Mouse (Mus musculus) brown adipose tissue, adult 24 weeks (tissue): Measurements from ENCODE around the gene Tex45. TPM values are rescaled to one million over a fixed set of nuclear protein-coding genes. Genes with fewer than 3 reads are reported as not detected.

ENCODE experiments used
- polyA plus RNA-seq: library from polyadenylated mRNA; stranded (reverse); fragments of >200 nt; gene quantifications from 2 replicates; pipeline ENCODE4 v1.2.4, GENCODE M21; 2012; ENCODE audit not compliant: missing spikeins, insufficient read depth, insufficient read length

Gene Tex45
- polyA plus RNA-seq, 1 experiment: not detected

Other genes starting within 250 kb of the Tex45 start
- 25.0 and 35.7 TPM in 2 replicates for gene Insr, start 191.2 kb upstream of the Tex45 start, polyA plus RNA-seq
- not detected in 2 replicates for gene A430078G23Rik, start 117.4 kb upstream of the Tex45 start, polyA plus RNA-seq
- gene Arhgef18, start 77.9 kb upstream of the Tex45 start, polyA plus RNA-seq: 9.0 and 11.1 TPM in 2 replicates
- 11.4 and 12.6 TPM in 2 replicates for gene Pex11g, start 3.2 kb upstream of the Tex45 start, polyA plus RNA-seq
- 12.6 and 13.9 TPM in 2 replicates for gene Zfp358, start 22.3 kb downstream of the Tex45 start, polyA plus RNA-seq
- 31.7 and 41.0 TPM in 2 replicates for gene Mcoln1, start 29.6 kb downstream of the Tex45 start, polyA plus RNA-seq
- gene Pnpla6, start 44.5 kb downstream of the Tex45 start, polyA plus RNA-seq: 11.3 and 12.3 TPM in 2 replicates
- 3.7 and 6.5 TPM in 2 replicates for gene C330021F23Rik, start 97.1 kb downstream of the Tex45 start, polyA plus RNA-seq
- gene Camsap3, start 116.4 kb downstream of the Tex45 start, polyA plus RNA-seq: 11.3 and 14.4 TPM in 2 replicates
- 11.9 and 12.2 TPM in 2 replicates for gene Xab2, start 150.5 kb downstream of the Tex45 start, polyA plus RNA-seq
- 387 and 399 TPM in 2 replicates for gene Pet100, start 150.7 kb downstream of the Tex45 start, polyA plus RNA-seq
- gene Pcp2, start 154.7 kb downstream of the Tex45 start, polyA plus RNA-seq: not detected in 2 replicates
- gene Stxbp2, start 160.1 kb downstream of the Tex45 start, polyA plus RNA-seq: 45.5 and 96.4 TPM in 2 replicates
- gene Retn, start 184.9 kb downstream of the Tex45 start, polyA plus RNA-seq: 212 and 269 TPM in 2 replicates
- not detected in 2 replicates for gene Mcemp1, start 194.9 kb downstream of the Tex45 start, polyA plus RNA-seq
- 210 and 321 TPM in 2 replicates for gene Fcor, start 201.5 kb downstream of the Tex45 start, polyA plus RNA-seq
- gene Trappc5, start 205.4 kb downstream of the Tex45 start, polyA plus RNA-seq: 13.6 and 22.3 TPM in 2 replicates
- 0.83 TPM in 1 of 2 replicates, not detected in the other for gene Fcer2a, start 223.3 kb downstream of the Tex45 start, polyA plus RNA-seq
- gene Clec4g, start 249.8 kb downstream of the Tex45 start, polyA plus RNA-seq: not detected in 2 replicates